Mouse (Mus musculus) layer of hippocampus, adult 6 months (tissue): ENCODE data around the gene Apol7c. TPM values are rescaled to one million over a fixed set of nuclear protein-coding genes. Genes with fewer than 3 reads are reported as not detected.

ENCODE experiments used
- long read RNA-seq, 2 experiments: library from polyadenylated mRNA; unstranded; transcript quantifications; one replicate each; pipeline ENCODE4 v2.0.0; 2019 to 2020
- polyA plus RNA-seq: library from polyadenylated mRNA; unstranded; fragments of <200 nt; fragmentation: Nextera tagmentation; gene quantifications from 2 replicates; pipeline ENCODE4 v1.2.3, GENCODE M21; 2021

Apol7c gene
- not detected in 2 replicates for polyA plus RNA-seq
- long read RNA-seq, experiment 1, result 0 reads
- long read RNA-seq, experiment 2, result 0 reads

DNA sequence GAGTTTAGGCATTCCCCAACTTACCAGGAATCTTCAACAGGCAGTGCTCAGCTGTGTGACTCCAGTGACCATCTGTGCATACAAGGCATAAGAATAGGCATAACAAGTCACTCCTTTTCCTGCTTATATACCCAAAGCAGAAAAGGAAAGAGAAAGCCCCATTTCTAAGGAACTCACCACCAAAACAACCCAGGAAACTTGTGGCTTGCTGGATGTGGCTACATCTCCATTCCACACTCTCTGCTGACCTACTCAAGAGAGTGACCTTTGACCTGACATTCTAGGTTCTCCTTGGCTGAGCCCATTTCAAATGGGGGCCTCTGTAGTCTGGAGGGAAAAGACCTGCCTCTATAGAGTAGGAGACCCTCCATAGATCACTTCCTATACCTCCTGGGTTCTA, at the start of gene Apol7c:
Gene Apol7c, minus strand, starts transcription at position 101 of the 400 bp plus-strand sequence.

DNA sequence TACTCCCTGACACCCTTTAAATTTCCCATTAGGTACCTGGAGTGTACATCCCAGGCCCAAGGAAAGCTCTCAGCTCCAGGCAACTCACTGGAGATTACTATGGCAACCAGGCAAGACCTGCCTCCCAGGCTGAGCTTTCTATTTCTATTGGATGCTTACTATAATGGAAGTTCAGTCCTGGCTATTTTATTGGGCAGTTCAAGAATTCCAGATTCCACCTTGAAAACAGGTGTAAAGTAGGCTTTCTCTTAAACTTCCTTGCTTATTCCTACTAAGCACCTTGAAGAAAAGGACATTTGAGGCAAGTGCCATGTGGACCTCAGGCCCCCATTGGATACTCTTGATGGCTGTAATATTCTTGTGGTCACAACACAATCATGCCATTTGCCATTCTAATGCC, 28.7 kb upstream of the Apol7c start, which contains the start of gene 1700025B11Rik:
Gene 1700025B11Rik, minus strand, starts transcription at position 101 of the 400 bp plus-strand sequence.

DNA sequence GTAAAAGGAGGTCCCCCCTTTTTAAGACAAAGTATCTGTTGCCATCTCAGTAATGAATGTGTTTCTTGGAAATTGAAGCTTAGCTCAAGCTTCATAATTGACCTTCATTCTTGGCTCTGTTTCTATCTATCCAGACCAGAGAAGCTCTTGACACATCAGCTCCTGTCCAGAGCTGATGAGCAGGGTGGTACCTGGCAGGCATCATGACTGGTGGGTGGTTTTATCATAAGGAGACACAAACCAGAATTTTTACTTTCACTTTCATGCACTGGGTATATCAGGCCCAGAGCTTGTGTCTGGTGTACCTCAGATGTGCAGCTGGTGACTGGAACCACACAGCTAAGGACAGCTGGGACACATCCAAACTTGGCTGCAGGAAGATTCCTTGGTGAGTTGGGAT, 25.1 kb downstream of the Apol7c start, which contains the start of gene Apol11a:
Gene Apol11a, plus strand, starts transcription at position 306 of the 400 bp plus-strand sequence.

DNA sequence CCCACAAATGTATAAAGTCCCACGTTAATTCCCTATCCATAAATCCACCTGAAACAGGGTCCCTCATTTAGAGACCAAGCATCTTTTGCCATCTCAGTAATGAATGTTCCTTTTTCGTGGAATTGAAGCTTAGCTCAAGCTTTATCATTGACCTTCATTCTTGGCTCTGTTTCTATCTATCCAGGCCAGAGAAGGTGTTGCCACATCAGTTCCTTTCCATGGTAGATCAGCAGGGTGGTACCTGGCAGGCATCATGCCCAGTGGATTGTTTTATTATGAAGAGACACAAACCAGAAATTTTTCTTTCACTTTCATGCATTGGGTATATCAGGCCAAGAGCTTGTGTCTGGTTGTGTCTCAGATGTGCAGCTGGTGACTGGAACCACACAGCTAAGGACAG, 56.4 kb downstream of the Apol7c start, which contains the start of gene Apol10a:
Gene Apol10a, plus strand, starts transcription at position 355 of the 400 bp plus-strand sequence.

Other genes with a start within 250 kb of the Apol7c start
- 25.6 and 27.4 TPM in 2 replicates for gene Rbfox2, start 226.3 kb downstream of the Apol7c start, polyA plus RNA-seq
- gene Apol7a, start 134.2 kb downstream of the Apol7c start, polyA plus RNA-seq, result 0.20 TPM in 1 of 2 replicates, not detected in the other
- 0.11 and 0.43 TPM in 2 replicates for gene Apol9a, start 122.2 kb downstream of the Apol7c start, polyA plus RNA-seq
- 0.06 TPM in 1 of 2 replicates, not detected in the other for gene Apol7b, start 85.8 kb downstream of the Apol7c start, polyA plus RNA-seq
- gene Apol10a, start 56.3 kb downstream of the Apol7c start, polyA plus RNA-seq, result not detected in 2 replicates
- not detected in 2 replicates for gene Apol11a, start 25.0 kb downstream of the Apol7c start, polyA plus RNA-seq
- not detected in 2 replicates for gene 1700025B11Rik, start 28.6 kb upstream of the Apol7c start, polyA plus RNA-seq
- 0.16 TPM in 1 of 2 replicates, not detected in the other for gene Apol10b, start 62.8 kb upstream of the Apol7c start, polyA plus RNA-seq
- gene Gm36245, start 65.9 kb upstream of the Apol7c start, polyA plus RNA-seq, result not detected in 2 replicates
- gene Apol11b, start 110.0 kb upstream of the Apol7c start, polyA plus RNA-seq, result not detected in 2 replicates
- gene Apol7e, start 165.5 kb upstream of the Apol7c start, polyA plus RNA-seq, result 0.13 TPM in 1 of 2 replicates, not detected in the other
- 0.20 and 0.33 TPM in 2 replicates for gene Apol9b, start 195.7 kb upstream of the Apol7c start, polyA plus RNA-seq
- 1.3 and 2.1 TPM in 2 replicates for gene Apol8, start 223.7 kb upstream of the Apol7c start, polyA plus RNA-seq